Mouse (Mus musculus) forebrain, embryonic 10.5 days (tissue): ENCODE measurements at regions not wholly inside any gene's neighbourhood (a gene's known extent, or its start where the extent isn't known, plus 50 kb on each side); places are given as distances from the start of the nearest gene placed in this dataset.
"Not testable (repeated sequence)": the region's sequence is repeated elsewhere in the genome, so short reads cannot be mapped to it uniquely, and the experiment has no call there.

ENCODE experiments used
- DNase-seq: peaks from one replicate; pipeline ENCODE4 v3.0.0-alpha.2; 2017; ENCODE audit warnings: low spot score; ENCODE audit errors: extremely low spot score
- H3K27ac ChIP-seq: fragments of 300-500 bp; sonication (generic); 2 replicates; pipeline ENCODE4 v1.5.1; 2016; ENCODE audit warnings: mild to moderate bottlenecking
- H3K27me3 ChIP-seq: fragments of 300-500 bp; sonication (generic); 2 replicates; pipeline ENCODE4 v1.6.1; 2016; ENCODE audit warnings: mild to moderate bottlenecking; ENCODE audit not compliant: poor library complexity, severe bottlenecking
- H3K36me3 ChIP-seq: fragments of 300-500 bp; sonication (generic); replicated peaks from 2 replicates; pipeline ENCODE4 v1.6.1; 2016; ENCODE audit warnings: mild to moderate bottlenecking, moderate library complexity
- H3K4me1 ChIP-seq: fragments of 300-500 bp; sonication (generic); 2 replicates; pipeline ENCODE4 v1.6.1; 2016
- H3K4me3 ChIP-seq: fragments of 300-500 bp; sonication (generic); 2 replicates; pipeline ENCODE4 v1.5.1; 2016; ENCODE audit warnings: mild to moderate bottlenecking, moderate library complexity
- H3K9me3 ChIP-seq: fragments of 300-500 bp; sonication (generic); 2 replicates; pipeline ENCODE4 v1.6.1; 2016; ENCODE audit warnings: mild to moderate bottlenecking, moderate library complexity
- WGBS: fragments of 180-500 bp; shearing (Covaris S2); methylation state at CpG from one replicate; pipeline ENCODE4 v1.1.7; 2016; 5-methylcytosine and 5-hydroxymethylcytosine counted together

GRCm38 (mm10) chr2:166516261-166516660 lies 197.4 kb downstream of the Prex1 start:
- H3K4me3 ChIP-seq: no peak overlapping the region
- peaks cover 52% of the 10 kb centered on the region for H3K27me3 ChIP-seq
- peaks cover 5% of the 10 kb centered on the region; the same call in 1 of the 2 replicates for H3K9me3 ChIP-seq
- H3K36me3 ChIP-seq: no peaks in the 10 kb centered on the region
- DNase-seq: no peak
- peak overlapping the region; percentile 84 for H3K27ac ChIP-seq
- H3K4me1 ChIP-seq: peaks cover 63% of the 10 kb centered on the region
- WGBS: 63% methylated on average over 1 of the region's 1 CpGs

GRCm38 (mm10) chr2:166514664-166515063 lies 199.0 kb downstream of the Prex1 start:
- 76% methylated on average over 8 of the region's 8 CpGs for WGBS
- peaks cover 72% of the 10 kb centered on the region for H3K4me1 ChIP-seq
- peaks cover 41% of the 10 kb centered on the region for H3K27me3 ChIP-seq
- H3K36me3 ChIP-seq: no peaks in the 10 kb centered on the region
- peaks cover 5% of the 10 kb centered on the region; the same call in 1 of the 2 replicates for H3K9me3 ChIP-seq
- DNase-seq: no peak
- peak overlapping the region; percentile 48; the same call in 1 of the 2 replicates for H3K27ac ChIP-seq
- no peak overlapping the region for H3K4me3 ChIP-seq

- Histone ChIP-seq H3K4me1 (peaks cover 54% of the 10 kb centered on the region), H3K27ac (peak overlapping the region; percentile 20; the same call in 1 of the 2 replicates), H3K27me3 (peaks cover 25% of the 10 kb centered on the region), H3K36me3 (peaks cover 4% of the 10 kb centered on the region), H3K9me3 (peaks cover 15% of the 10 kb centered on the region), H3K4me3 (no peak overlapping the region)
- 76% methylated on average over 8 of the region's 8 CpGs for WGBS
- no peak for DNase-seq
These were observed 201.1 kb downstream of the Prex1 start for GRCm38 (mm10) chr2:166512488-166512887.

- Histone ChIP-seq H3K4me1 (peaks cover 44% of the 10 kb centered on the region), H3K27ac (peak overlapping the region; percentile 63; the same call in 1 of the 2 replicates), H3K27me3 (peaks cover 25% of the 10 kb centered on the region), H3K9me3 (peaks cover 15% of the 10 kb centered on the region)
- not testable (repeated sequence) for DNase-seq, H3K36me3 ChIP-seq, H3K4me3 ChIP-seq
- WGBS: 88% methylated on average over 3 of the region's 3 CpGs
These were observed 202.2 kb downstream of the Prex1 start for GRCm38 (mm10) chr2:166511477-166511876.

- Histone ChIP-seq H3K36me3 (peaks cover 4% of the 10 kb centered on the region), H3K4me3 (no peak overlapping the region), H3K9me3 (peaks cover 15% of the 10 kb centered on the region), H3K4me1 (peaks cover 37% of the 10 kb centered on the region), H3K27ac (peak overlapping the region; percentile 63), H3K27me3 (peaks cover 20% of the 10 kb centered on the region)
- 88% methylated on average over 4 of the region's 4 CpGs for WGBS
- DNase-seq: no peak
These were observed 202.9 kb downstream of the Prex1 start for GRCm38 (mm10) chr2:166510776-166511175.

GRCm38 (mm10) chr2:166509591-166509990 lies 204.0 kb downstream of the Prex1 start:
- H3K9me3 ChIP-seq: peaks cover 15% of the 10 kb centered on the region
- H3K36me3 ChIP-seq: peaks cover 4% of the 10 kb centered on the region
- H3K27me3 ChIP-seq: peaks cover 12% of the 10 kb centered on the region
- WGBS: 86% methylated on average over 10 of the region's 10 CpGs
- no peak overlapping the region for H3K4me3 ChIP-seq
- no peak for DNase-seq
- H3K4me1 ChIP-seq: peaks cover 38% of the 10 kb centered on the region
- H3K27ac ChIP-seq: peak overlapping the region; percentile 57; the same call in 1 of the 2 replicates

- Histone ChIP-seq H3K4me3 (no peak overlapping the region), H3K27me3 (peaks cover 4% of the 10 kb centered on the region; the same call in 1 of the 2 replicates), H3K27ac (peak overlapping the region; percentile 57), H3K4me1 (peaks cover 41% of the 10 kb centered on the region), H3K36me3 (peaks cover 4% of the 10 kb centered on the region), H3K9me3 (peaks cover 15% of the 10 kb centered on the region)
- no peak for DNase-seq
- 80% methylated on average over 8 of the region's 8 CpGs for WGBS
These were observed 204.8 kb downstream of the Prex1 start for GRCm38 (mm10) chr2:166508656-166509420.

- no peak for DNase-seq
- WGBS: 70% methylated on average over 9 of the region's 9 CpGs
- Histone ChIP-seq H3K36me3 (peaks cover 4% of the 10 kb centered on the region), H3K9me3 (peaks cover 11% of the 10 kb centered on the region), H3K27ac (peak overlapping the region; percentile 70), H3K4me1 (peaks cover 27% of the 10 kb centered on the region), H3K4me3 (no peak overlapping the region), H3K27me3 (no peaks in the 10 kb centered on the region)
These were observed 208.3 kb downstream of the Prex1 start for GRCm38 (mm10) chr2:166505309-166505708.

- no peaks in the 10 kb centered on the region for H3K27me3 ChIP-seq
- peaks cover 16% of the 10 kb centered on the region for H3K9me3 ChIP-seq
- H3K4me3 ChIP-seq: no peak overlapping the region
- 65% methylated on average over 6 of the region's 6 CpGs for WGBS
- H3K36me3 ChIP-seq: no peaks in the 10 kb centered on the region
- DNase-seq: no peak
- peak overlapping the region; percentile 72 for H3K27ac ChIP-seq
- H3K4me1 ChIP-seq: peaks cover 27% of the 10 kb centered on the region
These were observed 210.0 kb downstream of the Prex1 start for GRCm38 (mm10) chr2:166503666-166504065.

GRCm38 (mm10) chr2:166492895-166493294 lies 220.7 kb downstream of the Prex1 start:
- 90% methylated on average over 12 of the region's 12 CpGs for WGBS
- H3K4me1 ChIP-seq: peaks cover 68% of the 10 kb centered on the region
- no peak overlapping the region for H3K4me3 ChIP-seq
- H3K27ac ChIP-seq: peak overlapping the region; percentile 75
- H3K36me3 ChIP-seq: no peaks in the 10 kb centered on the region
- DNase-seq: no peak
- no peaks in the 10 kb centered on the region for H3K9me3 ChIP-seq
- no peaks in the 10 kb centered on the region for H3K27me3 ChIP-seq

- H3K9me3 ChIP-seq: no peaks in the 10 kb centered on the region
- no peaks in the 10 kb centered on the region for H3K27me3 ChIP-seq
- WGBS: 87% methylated on average over 12 of the region's 12 CpGs
- no peaks in the 10 kb centered on the region for H3K36me3 ChIP-seq
- no peak for DNase-seq
- H3K4me1 ChIP-seq: peaks cover 73% of the 10 kb centered on the region
- H3K27ac ChIP-seq: peak overlapping the region; percentile 75
- H3K4me3 ChIP-seq: no peak overlapping the region
These were observed 221.2 kb downstream of the Prex1 start for GRCm38 (mm10) chr2:166492421-166492820.

- no peak for DNase-seq
- 79% methylated on average over 6 of the region's 6 CpGs for WGBS
- Histone ChIP-seq H3K27me3 (no peaks in the 10 kb centered on the region), H3K4me1 (peaks cover 78% of the 10 kb centered on the region), H3K9me3 (no peaks in the 10 kb centered on the region), H3K36me3 (no peaks in the 10 kb centered on the region), H3K4me3 (no peak overlapping the region), H3K27ac (peak overlapping the region; percentile 60)
These were observed 221.8 kb downstream of the Prex1 start for GRCm38 (mm10) chr2:166491861-166492260.
